Mouse (Mus musculus) T-helper 1 cell (primary cell): ENCODE measurements around the gene March10.

Experiments used
- in situ Hi-C: fragments of 300-600 bp; cut with MboI, MseI; formaldehyde crosslinking; loops from one replicate; pipeline ENCODE4 v1.15.1; 2025; ENCODE audit warnings: high pct_unique_total_duplicates

The March10 gene

DNA sequence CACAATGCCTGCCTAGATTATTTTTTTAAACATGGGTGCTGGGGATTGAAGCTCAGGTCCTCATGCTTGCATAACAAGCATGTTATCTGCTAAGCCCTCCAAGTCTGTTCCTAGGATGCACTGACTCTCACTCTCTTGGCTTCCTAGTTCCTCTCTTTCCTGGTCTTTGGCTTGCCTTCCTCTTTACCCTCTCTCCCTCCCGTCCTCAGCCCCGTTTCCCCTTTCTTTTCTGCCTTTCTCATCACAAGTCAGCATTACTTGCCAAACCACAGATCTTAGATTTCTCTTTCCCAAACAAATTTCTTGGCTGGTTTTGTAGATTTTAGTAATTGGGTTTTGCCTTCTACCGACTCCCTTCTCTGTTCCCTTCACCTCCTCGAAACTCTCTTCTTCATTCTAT lies 10.2 kb upstream of the March10 start:
- in situ Hi-C loops: no loop called here

GRCm38 (mm10) chr11:105465488-105465887 lies 9.0 kb upstream of the March10 start:
- in situ Hi-C loops: no loop called here

GRCm38 (mm10) chr11:105464430-105464967 lies 8.0 kb upstream of the March10 start:
- in situ Hi-C loops: no loop called here

DNA sequence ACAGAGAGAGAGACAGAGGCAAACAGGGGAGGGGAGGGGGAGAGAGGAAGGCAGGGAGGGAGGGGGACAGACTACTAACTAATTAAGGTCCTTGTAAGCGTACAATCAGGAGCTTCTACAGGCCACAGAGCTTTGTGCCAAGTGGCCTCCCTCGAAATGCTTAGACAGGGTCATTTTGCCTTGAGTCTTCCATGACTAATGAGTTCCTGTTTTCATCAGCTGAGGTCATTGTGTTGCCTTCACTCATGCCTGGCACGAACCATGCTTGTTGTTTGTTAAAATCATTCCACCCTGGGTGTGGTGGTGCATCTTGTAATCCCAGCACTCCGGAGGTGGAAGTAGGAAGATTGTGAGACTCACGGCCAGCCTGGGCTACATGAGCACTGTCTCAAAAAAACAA lies 3.4 kb upstream of the March10 start:
- in situ Hi-C loops: no loop called here

DNA sequence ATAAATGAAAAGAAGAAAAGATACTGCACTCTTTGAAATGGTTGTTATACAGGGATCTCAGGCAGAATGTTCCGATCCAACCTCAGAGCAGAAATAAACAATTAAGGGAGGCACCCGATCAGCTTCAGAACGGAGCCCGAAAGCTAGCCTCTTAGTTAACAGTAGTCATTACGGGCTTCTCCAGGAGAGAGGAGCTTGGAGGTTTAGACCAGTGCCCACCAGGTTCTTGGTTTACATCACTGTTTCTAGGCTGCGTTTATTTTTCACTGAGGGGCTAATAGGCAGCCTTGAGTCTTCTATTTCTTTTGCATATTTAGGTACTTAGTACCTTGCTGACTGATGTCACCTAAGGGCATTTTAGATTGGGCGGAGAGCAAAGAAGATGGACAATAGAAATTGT lies 506 bp upstream of the March10 start:
- in situ Hi-C loops: no loop called here

GRCm38 (mm10) chr11:105455118-105455517 lies 1.4 kb downstream of the March10 start:
- in situ Hi-C loops: no loop called here

DNA sequence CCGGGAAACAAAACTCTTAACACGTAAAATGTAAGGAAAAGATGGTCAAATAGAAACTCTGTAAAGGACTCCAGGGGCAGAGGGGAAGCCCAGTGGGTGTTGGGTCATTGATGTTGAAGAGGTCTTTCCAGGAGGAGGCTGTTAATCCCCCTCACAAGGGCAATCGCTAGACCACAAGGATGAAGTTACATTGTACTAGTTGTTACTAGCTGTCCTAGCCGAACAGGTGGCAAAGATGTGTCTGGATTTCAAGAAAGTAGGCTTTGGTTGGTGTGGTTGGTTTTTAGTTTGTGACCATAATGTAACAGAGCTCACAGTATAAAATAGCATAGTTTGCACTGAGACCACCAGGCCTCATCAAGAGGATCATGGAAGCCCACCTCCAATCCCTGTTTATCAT lies 3.5 kb downstream of the March10 start:
- in situ Hi-C loops: no loop called here

GRCm38 (mm10) chr11:105452504-105452903 lies 4.0 kb downstream of the March10 start:
- in situ Hi-C loops: no loop called here

DNA sequence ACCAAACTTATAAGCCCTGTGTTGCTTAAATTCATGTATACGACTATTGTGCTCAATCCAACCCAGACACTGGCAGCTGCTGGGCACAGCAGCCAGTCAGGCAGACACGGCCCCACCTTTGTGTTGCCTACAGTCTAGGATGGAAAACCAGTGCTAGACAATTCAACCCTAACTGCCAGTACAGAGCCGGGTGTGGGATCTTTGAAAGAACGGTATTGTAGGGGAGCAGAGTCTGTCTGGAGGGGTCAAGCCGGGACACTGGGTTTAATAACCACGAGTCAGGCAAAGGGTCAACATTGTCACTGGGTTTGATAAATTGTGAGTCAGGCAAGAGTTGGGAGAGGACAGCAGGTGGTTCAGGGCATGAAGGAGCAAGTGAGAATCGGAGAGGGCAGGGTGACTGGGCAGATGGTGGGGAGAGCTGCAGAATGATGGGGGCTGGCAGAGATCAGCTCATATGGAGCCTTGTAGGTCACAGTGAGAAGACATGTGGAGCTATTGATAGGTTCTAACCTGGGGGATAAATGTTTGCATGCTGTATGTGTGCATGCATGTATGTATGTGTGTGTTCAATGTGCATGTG lies 4.9 kb downstream of the March10 start:
- in situ Hi-C loops: no loop called here

DNA sequence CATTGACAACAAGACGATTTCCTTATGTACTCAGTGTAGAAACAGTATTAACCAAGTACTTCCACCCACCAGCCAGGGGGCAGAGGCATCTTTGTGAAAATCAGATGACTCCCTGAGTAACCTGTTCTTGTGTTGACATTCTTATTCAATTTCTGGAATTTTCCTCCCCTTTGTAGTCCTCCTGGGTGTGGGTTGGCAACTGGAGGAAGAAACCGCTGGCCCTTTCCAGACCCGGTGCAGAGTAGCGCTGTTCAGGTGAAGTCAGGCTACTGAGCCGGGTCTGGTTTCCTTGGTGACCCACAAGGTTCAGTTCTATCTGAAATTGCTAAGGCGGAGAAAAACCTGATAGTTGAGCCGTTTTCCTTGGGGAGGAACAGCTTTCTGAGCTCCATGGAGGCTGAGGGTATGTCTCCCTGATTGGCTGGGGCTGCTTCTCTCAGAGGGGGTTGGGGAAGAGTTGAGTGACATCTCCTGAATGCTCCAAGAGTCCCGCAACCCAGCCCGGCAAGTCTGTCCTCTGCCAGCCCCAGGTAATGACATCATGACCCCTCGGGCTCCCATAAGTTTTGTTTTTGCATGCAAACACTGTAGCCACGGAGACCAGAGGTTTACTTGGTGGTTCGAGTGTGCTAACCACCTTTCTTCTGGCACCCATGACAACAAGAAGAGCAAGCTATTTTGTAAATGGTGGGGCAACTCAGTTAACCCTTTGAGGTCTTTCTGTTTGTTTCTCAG lies 6.8 kb downstream of the March10 start:
- in situ Hi-C loops: no loop called here

DNA sequence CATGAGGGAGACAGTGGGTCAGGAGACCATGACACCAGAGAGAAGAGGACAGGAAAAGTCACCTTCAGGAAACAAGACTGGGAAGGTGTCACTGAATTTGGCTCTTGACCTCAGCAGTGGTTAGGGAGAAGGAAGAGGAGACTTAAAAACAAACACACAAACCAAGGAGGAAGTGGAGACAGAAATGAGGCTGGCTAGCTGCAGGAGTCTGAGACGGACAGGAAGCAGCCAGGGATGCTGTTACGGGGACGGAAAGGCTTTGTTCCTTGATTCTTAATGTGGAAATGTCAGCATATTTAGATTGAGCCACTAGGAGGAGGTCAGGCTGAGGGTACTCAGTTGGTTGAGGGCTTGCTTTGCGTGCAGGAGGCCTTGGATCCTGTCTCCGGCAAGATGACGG lies 8.9 kb downstream of the March10 start:
- in situ Hi-C loops: no loop called here

GRCm38 (mm10) chr11:105446221-105446620 lies 10.3 kb downstream of the March10 start:
- in situ Hi-C loops: no loop called here

DNA sequence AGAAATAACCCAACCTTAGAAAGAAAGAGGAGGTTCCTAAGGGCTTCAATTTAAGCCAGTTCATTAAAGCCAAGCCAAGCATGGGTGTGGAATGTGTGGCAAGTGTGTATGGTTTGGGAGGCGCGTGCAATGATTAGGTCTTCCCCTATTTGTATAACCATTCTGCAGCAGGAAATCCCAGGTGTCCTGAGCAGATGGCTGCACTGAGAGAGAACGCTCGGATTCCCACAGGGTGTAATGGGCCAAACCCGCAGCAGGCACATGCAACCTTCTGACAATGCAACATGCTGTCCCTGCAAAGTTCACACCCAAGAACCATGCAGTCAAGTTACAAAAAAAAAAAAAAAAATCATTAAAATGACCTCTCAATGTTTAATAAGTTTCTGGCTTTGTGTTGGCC lies 10.8 kb downstream of the March10 start:
- in situ Hi-C loops: no loop called here

DNA sequence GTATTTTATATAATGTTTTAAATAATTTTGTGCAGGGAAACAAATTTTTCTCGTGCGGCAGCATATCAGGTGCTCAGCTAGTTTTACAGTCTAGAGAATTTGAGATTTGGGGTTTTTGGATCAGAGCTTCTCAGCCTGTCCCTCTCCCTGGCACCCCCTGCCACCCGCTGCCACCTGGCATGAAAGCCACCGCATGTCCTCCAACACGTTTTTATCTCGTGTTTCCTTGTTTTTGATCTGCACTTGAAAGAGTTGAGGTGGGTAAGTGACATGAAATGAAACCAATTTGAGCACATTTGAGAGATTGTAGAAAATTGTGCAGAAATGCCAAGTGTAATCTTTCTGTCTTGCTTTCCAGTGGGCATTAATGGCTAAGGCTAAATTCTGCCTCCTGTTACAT lies 11.6 kb downstream of the March10 start:
- in situ Hi-C loops: no loop called here

DNA sequence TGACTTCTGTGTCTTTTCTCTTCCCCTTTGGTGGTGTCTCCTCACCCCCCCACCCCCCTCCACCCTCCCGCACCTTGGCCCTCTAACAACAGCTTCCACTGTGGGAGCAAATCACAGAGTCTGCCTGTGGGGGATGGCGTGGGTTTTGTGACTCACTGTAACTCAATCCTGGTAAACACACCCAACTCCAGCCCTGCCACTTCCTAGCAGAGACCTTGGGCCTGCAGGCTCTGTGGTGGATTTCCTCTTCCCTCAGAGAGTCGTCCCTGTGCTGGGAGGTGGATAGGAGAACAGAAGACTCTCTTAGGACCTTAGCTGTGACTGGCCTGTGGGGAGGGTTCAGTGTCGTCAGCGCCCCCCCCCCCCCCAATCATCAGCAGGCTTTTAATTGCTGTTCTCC lies 13.0 kb downstream of the March10 start:
- in situ Hi-C loops: no loop called here

GRCm38 (mm10) chr11:105439796-105440195 lies 16.7 kb downstream of the March10 start:
- in situ Hi-C loops: no loop called here

DNA sequence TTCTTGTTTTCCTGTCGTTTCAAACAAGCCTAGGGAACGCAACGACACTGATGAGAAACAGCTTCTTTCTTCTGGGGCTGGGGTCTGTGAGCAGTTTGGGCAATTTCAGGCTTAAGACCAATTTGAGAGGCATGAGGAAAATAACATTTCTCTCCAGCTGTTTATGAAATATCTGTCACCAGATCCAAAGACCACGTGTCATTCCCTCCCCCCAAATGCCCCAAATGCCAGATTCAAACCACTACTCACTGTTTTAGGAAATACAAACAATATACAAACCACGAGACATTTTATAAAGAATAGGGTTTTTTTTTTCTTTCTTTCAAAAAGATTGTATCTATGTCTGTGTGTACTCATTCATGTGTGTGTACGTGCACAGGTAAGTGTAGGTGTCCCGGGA lies 17.6 kb downstream of the March10 start:
- in situ Hi-C loops: no loop called here

DNA sequence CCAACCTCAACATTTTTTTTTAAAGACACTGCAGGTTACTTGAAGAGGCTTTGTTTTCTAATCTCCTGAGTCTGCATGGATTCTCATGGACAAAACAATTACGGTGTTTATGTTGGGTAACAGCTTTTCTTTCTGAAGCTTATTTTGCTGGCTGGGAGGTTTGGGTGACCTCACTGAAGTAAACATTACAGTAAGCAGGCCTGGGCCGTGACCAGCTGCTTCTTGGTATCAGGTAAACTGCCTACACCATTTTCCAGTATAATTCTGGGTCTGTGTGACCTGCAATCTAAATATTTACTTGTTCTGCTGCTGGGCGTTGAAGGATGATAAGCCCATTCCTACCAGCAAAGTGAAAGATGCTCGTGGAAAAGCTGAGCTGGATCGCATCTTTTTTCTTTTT lies 30.1 kb downstream of the March10 start:
- in situ Hi-C loops: no loop called here

- in situ Hi-C loops: no loop called here
Measured at GRCm38 (mm10) chr11:105424643-105425042, 31.9 kb downstream of the March10 start.

DNA sequence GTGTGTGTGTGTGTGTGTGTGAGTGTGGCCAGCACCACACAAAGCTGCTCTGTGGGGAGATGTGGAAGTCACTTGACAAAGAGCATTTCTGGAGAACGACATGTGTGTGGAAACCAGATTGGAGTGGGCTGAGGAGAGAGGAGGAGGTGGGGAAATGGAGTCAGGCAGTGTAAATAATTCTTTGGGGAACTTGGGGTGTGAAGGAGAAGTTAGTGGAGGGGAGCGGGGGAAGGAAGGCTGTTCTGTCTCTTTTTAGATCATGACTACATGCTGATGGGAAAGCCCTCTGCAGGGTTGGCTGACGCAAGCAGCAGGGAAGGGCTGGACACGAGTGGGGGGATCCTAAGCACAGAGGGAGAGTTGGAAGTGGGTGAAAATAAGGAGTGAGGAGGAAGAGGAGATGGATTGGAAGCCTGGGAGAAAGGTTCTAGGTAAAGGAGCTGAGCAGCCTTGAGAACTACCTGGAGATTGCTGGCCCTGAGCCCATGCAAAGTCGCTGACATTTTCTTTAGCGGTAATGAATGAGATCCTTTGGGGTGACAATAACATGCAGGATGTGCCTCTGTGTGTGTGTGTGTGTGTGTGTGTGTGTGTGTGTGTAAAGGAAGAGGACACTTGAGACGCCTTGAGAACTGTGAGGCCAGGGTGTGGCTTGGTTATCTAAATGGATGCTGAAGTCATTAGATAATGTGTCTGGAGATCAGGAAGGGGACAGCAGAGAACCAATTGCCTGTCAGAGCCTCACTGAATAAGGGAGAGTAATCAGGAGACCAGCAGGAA lies 35.7 kb downstream of the March10 start:
- in situ Hi-C loops: no loop called here

- in situ Hi-C loops: no loop called here
Measured at GRCm38 (mm10) chr11:105419946-105420345, 36.6 kb downstream of the March10 start.

- in situ Hi-C loops: no loop called here
Measured at GRCm38 (mm10) chr11:105414009-105414408, 42.5 kb downstream of the March10 start.

- in situ Hi-C loops: no loop called here
Measured at GRCm38 (mm10) chr11:105409408-105409807, 47.1 kb downstream of the March10 start.
